Mouse (Mus musculus) kidney, adult 2 months (tissue): ENCODE results near the gene Fam184b.

Source experiments
- CTCF ChIP-seq: fragments of 200-500 bp; conservative IDR thresholded peaks from 2 replicates; pipeline ENCODE4 v1.5.1; 2011; ENCODE audit warnings: low read depth, mild to moderate bottlenecking, control low read depth, low read length, moderate library complexity, mixed read lengths; ENCODE audit not compliant: insufficient read depth, insufficient read length
- POLR2A ChIP-seq: fragments of 200-500 bp; IDR thresholded peaks from one replicate; pipeline ENCODE4 v1.6.1; 2011; ENCODE audit warnings: low read depth, low read length, control low read depth

GRCm38 (mm10) chr5:45595363-45596039 is 43.9 kb downstream of the Fam184b start:
- TF ChIP-seq POLR2A = no peak
- no peak for TF ChIP-seq CTCF
